Mouse (Mus musculus) ES-Bruce4 (cell line): ENCODE data around the gene Rad18.

Source experiments
- CTCF ChIP-seq: IDR thresholded peaks from one replicate; pipeline ENCODE4 v1.8.1; 2011; ENCODE audit warnings: low read depth, low read length
- EP300 ChIP-seq: IDR thresholded peaks from 2 replicates; pipeline ENCODE4 v1.6.1; 2011; ENCODE audit warnings: low read depth, low read length; ENCODE audit not compliant: insufficient read depth
- POLR2A ChIP-seq: IDR thresholded peaks from one replicate; pipeline ENCODE4 v1.8.1; 2011; ENCODE audit warnings: low read length; ENCODE audit not compliant: insufficient read depth

- no peak for TF ChIP-seq POLR2A
- TF ChIP-seq CTCF, result no peak
- TF ChIP-seq EP300, result no peak
Observed at GRCm38 (mm10) chr6:112713951-112714350, 17.5 kb upstream of the Rad18 start.
